Mouse (Mus musculus) liver, embryonic 14 days (tissue): Measurements from ENCODE around the gene Dtx1. TPM values are rescaled to one million over a fixed set of nuclear protein-coding genes. Genes with fewer than 3 reads are reported as not detected.

Experiments used
- polyA plus RNA-seq: library from polyadenylated mRNA; depleted of rRNA; stranded (reverse); fragments of >200 nt; gene quantifications from 2 replicates; pipeline ENCODE4 v1.2.3, GENCODE M21; 2012; rRNA removed

Dtx1 gene
- polyA plus RNA-seq, result 0.03 and 0.15 TPM in 2 replicates

GRCm38 (mm10) chr5:120711827-120712226 is at the start of gene Dtx1:
Dtx1 (minus strand) TSS chr5:120711927.

GRCm38 (mm10) chr5:120749688-120750087 is 38.0 kb upstream of the Dtx1 start, which contains the start of gene Oas2:
Oas2 (minus strand) TSS chr5:120749853.

GRCm38 (mm10) chr5:120648569-120649373 is 63.0 kb downstream of the Dtx1 start, which contains the start of gene Rasal1:
Rasal1 (plus strand) TSS chr5:120648812.

GRCm38 (mm10) chr5:120634131-120634530 is 77.6 kb downstream of the Dtx1 start, which contains the start of gene Cfap73:
Cfap73 (minus strand) TSS chr5:120634235.

Other genes starting within 250 kb of the Dtx1 start
- gene Sdsl, start 239.1 kb downstream of the Dtx1 start, polyA plus RNA-seq, result 0.88 and 0.89 TPM in 2 replicates
- 0.25 and 0.36 TPM in 2 replicates for gene Sds, start 235.4 kb downstream of the Dtx1 start, polyA plus RNA-seq
- 3.5 and 4.3 TPM in 2 replicates for gene Plbd2, start 208.3 kb downstream of the Dtx1 start, polyA plus RNA-seq
- gene Slc8b1, start 200.8 kb downstream of the Dtx1 start, polyA plus RNA-seq, result 4.6 and 5.9 TPM in 2 replicates
- 15.0 and 18.2 TPM in 2 replicates for gene Tpcn1, start 123.3 kb downstream of the Dtx1 start, polyA plus RNA-seq
- 2.0 and 2.3 TPM in 2 replicates for gene Iqcd, start 122.9 kb downstream of the Dtx1 start, polyA plus RNA-seq
- 4.2 and 5.6 TPM in 2 replicates for gene Rita1, start 99.3 kb downstream of the Dtx1 start, polyA plus RNA-seq
- gene Ddx54, start 99.2 kb downstream of the Dtx1 start, polyA plus RNA-seq, result 12.0 and 12.6 TPM in 2 replicates
- not detected in 2 replicates for gene Cfap73, start 77.7 kb downstream of the Dtx1 start, polyA plus RNA-seq
- 0.07 and 0.08 TPM in 2 replicates for gene Rasal1, start 63.1 kb downstream of the Dtx1 start, polyA plus RNA-seq
- gene Oas2, start 37.9 kb upstream of the Dtx1 start, polyA plus RNA-seq, result 1.3 and 2.1 TPM in 2 replicates
- 0.19 and 1.0 TPM in 2 replicates for gene Oas3, start 65.7 kb upstream of the Dtx1 start, polyA plus RNA-seq
- 0.01 TPM in 1 of 2 replicates, not detected in the other for gene Oas1e, start 83.6 kb upstream of the Dtx1 start, polyA plus RNA-seq
- 0.15 and 0.44 TPM in 2 replicates for gene Oas1c, start 100.6 kb upstream of the Dtx1 start, polyA plus RNA-seq
- not detected in 2 replicates for gene Oas1f, start 135.4 kb upstream of the Dtx1 start, polyA plus RNA-seq
- not detected in 2 replicates for gene Oas1h, start 149.5 kb upstream of the Dtx1 start, polyA plus RNA-seq
- gene Oas1g, start 175.7 kb upstream of the Dtx1 start, polyA plus RNA-seq, result 0.72 and 1.6 TPM in 2 replicates
- 2.2 and 4.4 TPM in 2 replicates for gene Oas1a, start 195.6 kb upstream of the Dtx1 start, polyA plus RNA-seq
- gene Oas1d, start 202.6 kb upstream of the Dtx1 start, polyA plus RNA-seq, result not detected in 2 replicates